Mouse (Mus musculus) brain, adult 2 months (tissue): ENCODE data around the gene C1qbp.

Experiments used
- DNase-seq: peaks from one replicate; pipeline ENCODE4 v3.0.0; 2011; ENCODE audit warnings: low read depth, low spot score

Gene C1qbp

DNA sequence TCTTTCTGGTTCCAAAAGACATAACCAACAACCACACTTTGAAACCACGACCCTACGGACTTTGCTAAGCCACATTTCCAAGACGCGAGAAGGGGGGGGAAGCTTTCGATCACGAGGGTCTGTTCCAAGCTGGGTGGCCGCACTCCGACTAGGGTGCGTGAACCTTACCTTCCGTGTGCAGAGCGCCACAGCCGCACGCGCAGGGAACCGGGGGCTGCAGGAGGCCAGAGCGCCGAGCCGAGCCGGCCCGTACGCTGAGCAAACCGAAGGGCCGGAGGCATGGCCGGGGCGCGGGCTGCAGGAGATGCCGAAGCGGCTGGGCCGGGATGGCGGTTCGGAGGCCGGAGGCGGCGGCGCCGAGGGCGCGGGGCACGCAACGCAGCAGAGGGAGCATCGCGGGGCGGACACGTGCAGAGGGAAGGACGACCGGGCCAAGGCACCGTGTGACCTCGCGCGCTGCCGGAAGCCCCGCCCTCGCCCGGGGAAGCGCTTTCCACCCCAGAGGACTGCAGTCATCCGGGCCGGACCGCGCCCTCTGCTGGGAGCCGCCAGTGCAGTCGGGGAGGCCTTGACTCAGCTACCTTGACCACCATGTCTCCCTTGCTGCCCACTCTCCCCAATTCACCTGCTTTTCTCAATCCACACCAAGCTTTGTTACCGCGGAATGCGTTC is at the start of gene C1qbp:
Gene C1qbp (minus strand): TSS at position 470 of the 672 bp plus-strand sequence.
- peak; percentile 97 for DNase-seq

DNA sequence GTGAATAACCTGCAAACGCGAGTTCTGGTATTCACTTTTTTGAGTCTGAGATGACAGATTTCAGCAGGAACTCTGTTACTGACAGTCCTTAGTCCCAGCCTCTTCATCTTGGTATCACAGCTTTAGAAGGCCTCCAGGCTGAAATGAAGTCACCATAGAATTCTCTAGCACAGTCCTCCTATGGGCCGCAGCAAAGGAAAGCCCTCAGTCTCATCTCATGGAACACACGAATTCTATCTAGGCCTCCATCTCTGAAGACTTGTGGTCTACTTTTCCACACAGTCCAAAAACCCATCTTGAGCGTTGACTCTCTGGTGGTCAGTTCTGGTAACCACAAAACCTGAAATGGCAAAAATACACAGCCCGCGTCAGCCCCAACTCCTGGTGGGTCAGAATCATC is 49.2 kb upstream of the C1qbp start:
- DNase-seq = no peak

DNA sequence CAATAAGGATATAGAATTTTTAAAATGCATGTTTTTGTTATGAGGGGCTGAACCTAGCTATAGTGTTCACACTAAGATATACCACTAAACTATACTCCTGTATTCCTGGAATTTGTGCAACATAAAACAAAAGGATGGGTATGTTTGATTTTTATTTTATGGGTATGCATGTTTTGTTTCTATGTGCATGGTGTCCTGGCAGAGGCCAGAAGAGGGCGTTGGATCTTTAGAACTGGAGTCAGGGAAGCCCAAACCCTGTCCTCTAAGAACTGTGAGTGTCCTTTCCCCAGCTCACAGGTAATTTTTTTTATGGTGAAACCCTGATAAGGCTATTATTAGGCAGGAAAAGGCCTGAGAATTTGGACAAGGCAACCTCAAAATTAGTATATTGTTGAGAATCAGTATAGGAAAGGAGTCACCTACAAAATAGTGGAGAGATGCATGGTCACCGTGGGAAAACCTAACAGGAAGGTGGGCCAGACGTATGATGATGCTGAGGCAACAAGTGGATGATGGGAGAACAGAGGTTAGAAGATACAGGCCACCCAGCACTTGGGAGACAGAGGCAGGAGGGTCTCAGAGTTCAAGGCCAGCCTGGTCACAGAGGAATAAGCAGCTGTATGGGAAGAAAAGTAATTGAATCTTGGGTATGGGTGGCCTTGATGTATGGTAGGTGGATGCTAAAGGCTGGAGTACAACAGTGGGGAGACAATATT is 46.7 kb upstream of the C1qbp start:
- DNase-seq = peak; percentile 23

DNA sequence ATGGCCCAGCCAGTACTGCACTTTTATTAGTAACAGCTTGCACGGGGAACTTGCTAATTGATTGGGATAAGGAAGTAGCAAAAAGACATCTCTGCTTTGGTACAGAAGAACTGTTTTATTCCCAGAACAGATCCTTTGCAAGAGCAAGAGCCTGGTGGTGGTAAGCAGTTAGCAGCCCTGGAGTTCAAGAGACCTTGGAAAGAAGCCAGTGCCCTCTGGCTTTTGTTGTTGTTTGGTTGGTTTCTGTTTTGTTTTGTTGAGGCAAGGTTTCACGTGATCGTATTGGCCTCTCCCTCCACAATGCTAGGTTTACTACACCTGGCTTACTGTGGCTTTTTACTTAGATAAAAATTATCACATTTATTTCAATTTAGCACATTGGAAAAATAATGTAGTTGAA is 45.5 kb upstream of the C1qbp start:
- no peak for DNase-seq

DNA sequence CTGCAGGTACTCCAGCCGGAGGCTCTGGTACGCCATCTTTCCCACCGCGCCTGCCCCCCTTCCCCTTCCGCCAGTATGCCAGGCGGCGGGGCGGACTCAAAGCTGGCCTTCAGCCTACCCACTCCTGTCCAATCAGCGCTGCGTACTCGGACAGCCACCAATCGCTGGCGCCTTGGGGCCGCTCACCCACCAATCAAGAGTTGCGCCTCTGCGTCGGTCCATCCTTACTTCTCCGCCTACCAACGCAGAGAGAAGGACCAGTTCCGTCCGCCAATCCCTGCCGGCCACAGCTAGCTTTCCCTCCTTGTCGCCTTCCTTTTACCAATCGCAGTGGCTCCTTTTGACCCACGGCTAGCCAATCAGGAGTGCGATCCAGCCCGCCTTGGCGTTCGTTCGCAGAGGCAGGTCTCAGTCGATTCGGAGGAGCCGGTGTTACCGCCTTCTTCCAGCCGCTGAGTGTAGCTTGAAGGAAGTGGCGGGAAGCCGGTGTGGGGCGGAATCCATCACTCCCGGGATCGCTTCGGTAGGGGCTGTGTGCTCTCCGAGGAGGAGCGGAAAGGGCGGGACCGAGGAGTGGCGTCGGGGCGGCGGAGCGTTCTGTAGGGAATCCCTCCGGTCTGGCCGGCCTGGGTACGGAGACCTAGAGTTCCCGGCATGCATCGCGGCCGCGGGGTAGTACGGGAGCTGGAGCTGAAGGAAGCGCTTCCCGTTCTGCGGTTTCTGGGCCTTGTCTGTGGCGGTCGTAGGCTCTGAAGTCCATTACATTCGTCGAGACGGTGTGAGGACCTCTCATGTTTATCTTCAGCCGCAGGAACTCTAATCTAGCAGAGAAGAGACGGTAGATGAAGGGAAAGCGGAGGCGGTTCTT is 36.6 kb upstream of the C1qbp start, which contains the start of the genes Mis12 and Derl2:
Gene Mis12 (plus strand): TSS at position 411 of the 868 bp plus-strand sequence.
Gene Derl2 (minus strand): TSS at position 641 of the 868 bp plus-strand sequence.
- peak; percentile 100 for DNase-seq

DNA sequence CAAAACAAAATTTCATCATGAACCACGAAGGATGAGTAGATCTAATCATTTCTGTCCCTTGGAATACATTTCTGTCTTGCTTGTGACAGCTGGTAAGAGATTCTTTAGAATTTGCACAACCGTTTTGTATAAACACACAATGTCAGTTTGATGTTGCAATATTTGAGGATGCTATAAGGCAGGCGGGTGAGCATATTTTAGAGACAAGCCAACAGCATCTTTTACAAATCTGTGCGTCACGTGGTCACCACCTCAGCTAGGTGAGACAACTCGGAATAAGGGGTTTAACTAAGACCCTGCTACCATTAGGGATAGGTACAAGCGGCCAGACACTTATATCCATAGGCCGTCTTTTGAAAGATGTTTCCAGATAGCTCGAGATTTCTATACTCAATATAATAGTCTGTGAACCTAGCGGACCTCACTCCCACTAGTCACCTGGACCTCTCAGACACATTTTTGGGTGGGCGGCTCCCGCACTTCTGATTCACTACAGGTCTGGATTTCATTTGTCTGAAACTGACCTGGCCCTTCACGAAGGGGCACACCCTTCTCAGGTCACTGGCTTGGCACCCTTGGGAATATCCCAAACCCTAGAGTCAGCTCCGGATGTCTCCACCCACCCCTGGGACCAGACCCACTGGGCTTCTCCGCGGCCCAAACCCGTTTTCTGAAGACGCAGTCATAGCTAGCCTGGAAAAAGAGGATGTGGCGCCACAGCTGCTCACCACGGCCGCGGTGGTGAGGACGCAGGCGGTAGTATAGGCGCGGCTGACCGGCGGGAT is 35.8 kb upstream of the C1qbp start:
- DNase-seq = no peak

DNA sequence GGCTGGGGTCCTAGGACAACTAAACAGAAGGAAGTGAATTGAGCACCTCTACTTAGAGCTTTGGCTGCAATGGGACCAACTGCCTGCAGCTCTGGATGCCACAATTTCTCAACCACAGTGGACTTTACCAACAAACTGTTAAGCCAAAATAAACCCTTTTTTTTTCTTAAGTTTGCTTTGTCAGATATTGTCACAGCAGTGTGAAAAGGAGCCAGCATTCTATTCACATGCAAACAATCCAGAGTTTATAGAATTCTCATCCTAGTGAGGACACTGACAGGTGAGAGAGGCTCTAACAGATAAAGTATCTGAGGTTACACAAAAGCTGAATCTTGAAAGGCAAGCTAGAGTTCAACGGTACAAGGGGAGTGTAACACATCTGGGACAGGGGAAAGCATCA is 34.2 kb upstream of the C1qbp start:
- DNase-seq = no peak

DNA sequence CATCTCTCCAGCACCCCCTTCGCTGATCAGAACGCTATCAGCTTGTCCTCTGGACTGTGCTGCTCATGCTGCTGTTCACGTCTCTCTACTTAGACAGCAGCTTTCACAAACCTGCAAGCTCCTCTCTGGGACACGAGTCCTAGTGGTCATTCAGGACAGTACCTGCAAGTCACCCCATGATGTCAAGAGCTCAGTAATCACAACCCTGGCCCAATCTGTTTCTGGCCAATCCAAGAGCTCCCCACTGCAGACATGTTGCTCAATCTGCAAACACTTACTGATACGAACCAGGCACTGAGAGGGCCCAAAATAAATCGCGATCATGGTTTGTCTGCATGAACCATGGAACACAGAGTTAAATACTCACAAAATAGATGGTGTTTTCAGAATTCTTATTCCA is 29.9 kb upstream of the C1qbp start:
- DNase-seq = no peak

DNA sequence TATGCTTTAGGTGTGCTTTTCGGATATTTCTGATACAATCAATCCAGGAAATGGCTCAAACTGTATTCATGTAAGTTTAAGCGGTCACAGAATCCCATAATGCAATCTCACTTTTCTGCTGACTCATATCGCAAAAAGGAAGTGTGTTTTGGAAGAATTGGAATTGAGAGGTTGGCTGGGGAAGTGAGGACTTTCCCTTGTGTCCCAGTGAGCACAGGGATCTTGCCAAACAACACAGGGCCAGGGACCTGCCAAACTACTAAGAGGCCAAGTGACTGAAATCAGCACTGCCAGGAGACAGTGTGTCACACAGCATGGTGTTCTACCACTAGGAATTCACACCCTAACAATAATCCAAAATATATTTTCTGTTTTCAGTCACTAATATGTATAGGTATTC is 25.5 kb upstream of the C1qbp start:
- DNase-seq = no peak

DNA sequence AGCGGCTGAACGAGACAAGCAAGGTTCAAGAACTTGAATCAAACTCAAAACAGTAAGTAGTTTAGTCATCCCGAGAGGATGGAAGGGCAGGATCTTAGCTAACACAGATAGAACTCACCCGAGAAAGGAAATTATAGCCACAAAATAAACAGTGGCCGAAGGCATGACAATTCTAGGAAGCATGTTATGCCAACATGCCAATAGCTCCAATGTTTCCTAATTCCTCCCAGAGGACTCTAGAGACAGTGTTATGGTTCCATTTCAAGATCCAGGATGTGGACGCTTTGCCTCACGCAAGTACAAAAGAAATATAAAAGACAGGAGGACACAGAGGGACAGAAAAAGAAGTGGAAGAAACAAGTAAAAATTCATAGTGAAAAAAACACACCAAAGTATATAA is 25.0 kb upstream of the C1qbp start:
- no peak for DNase-seq

DNA sequence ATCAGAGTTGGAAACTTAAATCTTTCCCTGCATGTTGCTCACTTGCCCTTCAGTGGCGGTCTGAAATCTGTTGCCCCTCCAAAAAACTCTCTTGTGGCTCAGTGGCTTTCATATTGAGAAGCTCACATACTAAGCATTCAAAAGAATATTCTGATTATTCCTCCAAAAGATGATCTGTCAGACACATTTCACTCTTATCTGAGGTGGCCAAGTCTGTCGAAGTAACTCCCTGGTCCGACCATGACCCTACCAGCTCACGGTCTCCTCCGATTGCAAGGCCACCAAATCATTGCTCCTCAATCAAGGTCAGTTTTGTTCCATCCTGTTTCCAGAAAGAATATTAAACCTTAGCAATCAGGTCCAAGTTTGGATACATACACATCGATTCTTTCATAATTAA is 24.2 kb upstream of the C1qbp start:
- DNase-seq = no peak

DNA sequence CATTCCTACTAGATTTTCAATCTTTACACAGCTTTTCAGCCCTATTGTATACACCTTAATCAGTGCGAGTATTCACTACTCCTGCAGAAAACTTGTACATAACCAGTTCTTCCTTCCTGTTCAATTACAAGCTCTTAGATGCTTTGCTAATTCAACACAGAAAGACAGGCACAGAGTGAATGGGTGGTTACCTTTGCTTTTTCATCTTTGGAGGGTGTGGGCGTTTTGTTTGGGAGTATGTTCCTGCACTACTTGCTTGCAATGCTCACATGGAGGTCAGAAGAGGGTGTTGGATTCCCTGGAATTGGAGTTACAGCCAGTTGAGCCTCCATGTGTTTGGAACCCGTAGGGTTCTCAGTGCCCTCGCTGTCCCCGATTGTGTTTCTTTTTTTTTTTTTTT is 22.2 kb upstream of the C1qbp start:
- peak; percentile 31 for DNase-seq

DNA sequence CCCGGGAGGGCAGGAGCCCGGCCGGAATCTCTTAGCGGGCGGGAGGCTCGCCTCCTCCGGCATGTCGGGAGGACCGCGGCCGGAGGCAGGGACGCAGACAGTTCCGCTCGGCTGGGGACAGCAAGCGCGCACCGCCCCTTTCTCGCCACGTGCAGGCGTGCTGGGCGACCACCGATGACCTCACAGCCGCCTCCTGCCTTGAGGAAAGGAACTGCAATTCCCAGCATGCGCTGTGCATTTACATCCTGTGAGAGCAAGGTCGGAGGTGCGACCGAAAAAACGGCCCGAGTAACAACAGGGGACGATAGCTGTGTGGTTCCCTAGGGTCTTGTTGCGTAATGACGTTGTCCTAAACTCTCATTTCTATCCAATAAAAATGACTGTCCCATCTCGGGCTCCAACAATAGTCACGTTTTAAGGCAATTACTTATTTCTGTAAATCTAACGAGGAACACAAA is 21.5 kb upstream of the C1qbp start, which contains the start of gene Dhx33:
Gene Dhx33 (minus strand): TSS at position 122 of the 458 bp plus-strand sequence.
- DNase-seq = peak; percentile 100

DNA sequence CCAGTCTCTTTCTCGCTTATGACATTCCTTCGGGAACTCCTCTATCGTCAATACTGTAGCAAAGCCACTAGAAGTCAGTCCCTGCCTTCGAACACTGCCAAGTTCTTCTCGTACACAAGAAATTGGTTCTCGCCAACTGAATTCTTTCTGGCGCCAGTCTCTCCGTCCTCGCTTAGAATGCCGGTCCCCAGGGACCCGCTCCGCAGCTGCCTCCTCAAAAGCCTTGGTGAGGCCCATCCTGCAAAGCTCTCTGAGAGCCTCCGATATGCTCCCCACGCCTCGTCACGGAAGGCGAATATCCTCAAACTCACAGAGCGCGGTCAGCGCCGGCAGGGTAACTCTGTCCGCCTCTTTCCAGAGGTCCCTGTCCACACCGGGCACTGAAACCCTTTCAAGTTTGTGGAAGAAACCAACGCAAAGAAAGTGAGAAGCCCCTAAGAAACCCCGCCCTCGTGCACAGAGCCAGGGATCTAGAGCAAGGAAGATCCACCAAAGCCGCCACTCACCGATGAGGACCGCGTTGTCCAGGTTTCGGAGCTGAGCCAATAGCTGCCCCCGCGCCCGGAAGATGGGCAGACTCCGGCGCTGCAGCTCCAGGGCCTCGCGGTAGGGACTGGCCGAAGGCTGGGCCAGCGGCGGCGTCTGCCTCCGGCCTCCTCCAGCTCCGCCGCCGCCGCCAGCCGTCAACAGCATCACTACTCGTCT is 20.9 kb upstream of the C1qbp start:
- peak; percentile 31 for DNase-seq

DNA sequence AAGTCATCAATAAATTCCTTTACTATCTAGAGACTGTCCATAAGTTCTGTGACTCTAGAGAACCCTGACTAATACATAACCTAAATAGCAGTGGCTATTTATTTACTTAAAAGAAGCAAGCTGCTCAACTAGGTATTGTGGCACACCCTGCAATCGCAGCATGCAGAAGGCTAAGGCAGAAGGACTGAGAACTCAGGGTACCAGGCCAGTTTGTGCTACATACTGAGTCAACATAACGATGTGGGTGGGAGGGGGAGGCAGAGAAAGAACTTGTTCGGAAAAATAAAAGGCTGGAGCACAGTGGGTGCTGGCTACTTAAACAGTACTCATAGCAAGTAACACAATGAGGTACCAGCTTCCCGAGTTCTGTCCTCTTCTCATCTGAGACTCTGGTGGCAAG is 18.3 kb upstream of the C1qbp start:
- peak; percentile 65 for DNase-seq

DNA sequence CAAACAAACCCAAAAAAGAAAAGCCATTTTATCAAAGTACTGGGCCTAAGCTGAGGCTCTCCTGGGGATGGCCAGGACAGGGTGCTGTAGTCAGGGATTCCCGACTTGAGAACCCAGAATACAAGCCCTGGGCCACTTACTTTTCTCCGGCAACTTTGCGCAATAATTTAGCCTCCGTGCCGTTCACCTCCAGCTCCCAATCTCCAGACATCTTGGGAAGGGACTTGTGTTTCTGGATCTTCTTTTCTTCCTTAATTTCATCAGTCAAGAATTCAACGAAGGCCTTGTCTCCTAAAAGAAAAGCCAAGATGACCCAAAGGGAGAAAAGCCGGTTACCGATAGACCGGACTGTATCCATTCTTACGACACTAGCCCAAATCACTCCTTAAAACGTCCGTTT is 796 bp downstream of the C1qbp start:
- DNase-seq = no peak

DNA sequence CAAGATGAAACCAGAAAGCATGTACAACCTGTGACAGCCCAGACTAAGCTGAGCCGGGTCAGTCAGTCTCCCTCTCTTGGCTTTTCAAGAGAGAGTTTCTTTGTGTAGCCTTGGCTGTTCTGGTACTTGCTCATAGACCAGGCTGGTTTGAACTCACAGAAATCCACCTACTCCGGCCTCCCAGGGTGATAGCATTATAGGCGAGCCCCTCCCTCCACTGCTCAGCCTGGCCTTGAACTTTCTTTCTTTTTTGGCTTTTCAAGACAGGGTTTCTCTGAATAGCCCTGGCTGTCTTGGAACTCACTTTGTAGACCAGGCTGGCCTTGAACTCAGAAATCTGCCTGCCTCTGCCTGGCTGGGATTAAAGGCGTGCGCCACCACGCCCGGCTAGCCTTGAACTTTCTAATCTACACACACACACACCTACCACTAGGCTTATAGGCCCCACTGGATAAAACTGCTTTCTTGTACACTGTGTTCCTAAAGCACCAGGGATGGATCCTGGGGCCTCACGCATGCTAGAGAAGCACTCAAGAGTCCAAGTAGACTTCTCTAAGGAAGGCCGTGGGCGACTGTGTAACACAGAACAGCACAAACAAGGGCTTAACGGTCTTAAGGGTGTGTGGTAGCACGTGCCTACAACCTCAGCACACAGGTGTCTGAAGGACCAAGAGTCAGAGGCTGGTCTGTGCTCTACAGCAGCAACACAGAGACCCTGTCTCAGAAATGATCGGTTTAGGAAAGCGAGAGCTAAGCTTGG is 1.9 kb downstream of the C1qbp start:
- no peak for DNase-seq

DNA sequence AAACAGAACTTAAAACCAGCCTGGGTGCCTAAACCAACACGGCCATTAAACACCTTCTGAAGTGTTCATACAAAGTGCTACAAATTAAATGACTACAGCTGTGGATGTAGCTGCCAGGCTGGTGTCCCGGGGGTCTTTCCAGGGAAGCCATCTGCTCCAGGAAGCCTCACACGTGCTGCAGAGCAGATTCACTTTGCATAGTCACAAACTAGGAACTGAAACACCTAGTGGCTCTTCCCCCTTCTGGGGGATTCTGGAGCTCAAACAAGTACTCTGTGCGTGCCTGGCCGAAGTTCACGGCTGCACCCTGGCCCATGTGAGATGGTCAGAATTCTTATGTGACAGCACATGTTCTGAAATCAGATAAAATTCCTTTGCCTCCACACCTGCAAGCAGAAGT is 2.6 kb downstream of the C1qbp start:
- DNase-seq = no peak

DNA sequence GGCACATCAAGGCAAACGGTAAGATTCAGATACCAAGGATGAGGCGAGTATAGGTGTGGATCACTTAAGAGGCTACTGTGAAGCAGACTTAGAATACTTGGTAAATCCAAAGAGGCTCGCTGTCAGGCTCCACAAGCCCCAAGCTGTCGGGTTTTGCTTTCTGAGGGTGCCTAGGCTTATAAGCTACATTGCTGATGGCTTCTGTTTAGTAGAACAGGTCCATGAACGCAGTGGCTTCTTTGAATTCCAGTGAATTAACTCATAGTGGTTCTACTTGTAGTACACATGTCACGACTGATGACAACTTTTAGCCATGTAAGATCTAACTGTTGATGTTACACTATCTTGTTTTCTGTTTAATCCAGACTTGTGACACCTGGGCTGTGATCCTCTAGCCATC is 5.5 kb downstream of the C1qbp start:
- DNase-seq = no peak

DNA sequence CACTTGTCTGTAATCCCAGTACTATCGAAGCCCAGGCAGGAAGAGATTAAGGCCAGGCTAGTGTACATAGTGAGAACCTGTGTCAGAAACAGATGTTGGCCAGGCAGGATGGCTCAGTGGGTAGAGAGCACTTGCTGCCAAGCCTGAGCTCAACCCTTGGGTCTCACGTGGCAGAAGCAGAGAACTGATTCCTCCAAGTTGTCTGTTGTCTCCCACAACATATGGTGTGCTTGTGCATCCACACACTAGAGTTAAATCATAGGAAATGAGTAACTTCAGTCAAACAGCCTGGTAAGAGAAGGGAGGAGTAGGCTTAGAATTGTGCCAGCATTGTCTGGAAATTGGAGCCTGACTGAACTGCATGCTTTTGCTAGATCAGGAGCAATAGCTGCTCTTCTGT is 7.6 kb downstream of the C1qbp start:
- peak; percentile 57 for DNase-seq
